Mouse (Mus musculus) stomach, embryonic 16.5 days (tissue): Measurements from ENCODE around the gene Hsd17b2. TPM values are rescaled to one million over a fixed set of nuclear protein-coding genes. Genes with fewer than 3 reads are reported as not detected.
A peak's percentile ranks its signal among the peaks of the same experiment; 100 is the strongest.

Experiments used
- ATAC-seq: fragments of 200-750 bp; cut with Nextera tagmentation; 2 replicates; pipeline ENCODE4 v1.8.0; 2017; ENCODE audit warnings: moderate number of reproducible peaks, moderate TSS enrichment; ENCODE audit not compliant: insufficient read depth, low FRiP score
- H3K27ac ChIP-seq: fragments of 300-500 bp; sonication (generic); 2 replicates; pipeline ENCODE4 v1.5.1; 2014; ENCODE audit warnings: low read length
- H3K27me3 ChIP-seq: fragments of 300-500 bp; sonication (generic); 2 replicates; pipeline ENCODE4 v1.6.1; 2014; ENCODE audit warnings: low read length, control low read depth, mixed read lengths; ENCODE audit not compliant: control insufficient read depth, insufficient read depth
- H3K36me3 ChIP-seq: fragments of 300-500 bp; sonication (generic); 2 replicates; pipeline ENCODE4 v1.6.1; 2014; ENCODE audit warnings: low read length; ENCODE audit not compliant: control insufficient read depth, insufficient read depth
- H3K4me1 ChIP-seq: fragments of 300-500 bp; sonication (generic); 2 replicates; pipeline ENCODE4 v1.6.1; 2014; ENCODE audit warnings: low read length, control low read depth, mixed read lengths; ENCODE audit not compliant: control insufficient read depth, insufficient read depth
- H3K4me2 ChIP-seq: fragments of 300-500 bp; sonication (generic); 2 replicates; pipeline ENCODE4 v1.6.1; 2014; ENCODE audit warnings: low read depth, low read length, mixed read lengths
- H3K4me3 ChIP-seq: fragments of 300-500 bp; sonication (generic); replicated peaks from 2 replicates; pipeline ENCODE4 v1.5.1; 2014; ENCODE audit warnings: mild to moderate bottlenecking, low read length
- H3K9ac ChIP-seq: fragments of 300-500 bp; sonication (generic); 2 replicates; pipeline ENCODE4 v1.6.1; 2014; ENCODE audit warnings: low read length
- H3K9me3 ChIP-seq: fragments of 300-500 bp; sonication (generic); replicated peaks from 2 replicates; pipeline ENCODE4 v1.6.1; 2016; ENCODE audit warnings: low read length, control low read depth; ENCODE audit not compliant: control insufficient read depth
- WGBS: fragments of 180-500 bp; shearing (Covaris S2); extraction: QIAGEN DNeasy Blood & Tissue Kit; methylation state at CpG from one replicate; pipeline ENCODE4 v1.1.7; 2014; 5-methylcytosine and 5-hydroxymethylcytosine counted together
- polyA plus RNA-seq: library from polyadenylated mRNA; unstranded; fragments of >200 nt; fragmentation: Nextera tagmentation; extraction: Ambion mirVana; gene quantifications from 2 replicates; pipeline ENCODE4 v1.2.1, GENCODE M21; 2015

Hsd17b2 gene
- polyA plus RNA-seq, 1 experiment from 2014 or later, result 34.3 TPM

DNA sequence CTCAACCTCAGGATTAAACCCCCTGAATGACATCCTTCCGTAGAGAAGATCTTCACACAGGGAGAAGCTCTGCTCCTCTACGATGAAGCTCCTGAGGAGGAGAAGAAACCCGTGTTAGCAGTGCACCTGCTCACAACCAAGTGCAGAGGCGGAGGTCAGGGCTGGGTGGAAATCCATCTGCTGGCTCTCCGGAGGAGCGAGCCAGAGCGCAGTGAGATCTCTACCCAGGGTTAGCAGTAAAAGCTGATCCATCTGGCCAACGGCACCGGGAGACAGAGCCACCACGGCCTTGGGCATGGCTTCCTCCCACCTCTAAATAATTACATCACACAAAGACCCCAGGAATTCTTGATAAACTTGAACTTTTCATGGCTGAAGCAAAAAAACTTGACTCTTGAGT lies 92.9 kb downstream of the Hsd17b2 start:
- Histone ChIP-seq H3K4me2 (no peak overlapping the region), H3K27ac (no peak overlapping the region), H3K4me3 (no peak overlapping the region), H3K9me3 (no peaks in the 10 kb centered on the region), H3K36me3 (peaks cover 37% of the 10 kb centered on the region; the same call in 1 of the 2 replicates), H3K4me1 (no peaks in the 10 kb centered on the region), H3K27me3 (no peaks in the 10 kb centered on the region), H3K9ac (no peak overlapping the region)
- 85% methylated on average over 10 of the region's 10 CpGs for WGBS
- ATAC-seq, result no peak

GRCm38 (mm10) chr8:117796464-117796863 lies 94.8 kb downstream of the Hsd17b2 start:
- Histone ChIP-seq H3K4me1 (peaks cover 13% of the 10 kb centered on the region), H3K27ac (no peak overlapping the region), H3K27me3 (no peaks in the 10 kb centered on the region), H3K4me2 (no peak overlapping the region), H3K9me3 (no peaks in the 10 kb centered on the region), H3K36me3 (peaks cover 31% of the 10 kb centered on the region; the same call in 1 of the 2 replicates), H3K4me3 (no peak overlapping the region), H3K9ac (no peak overlapping the region)
- ATAC-seq, result no peak
- WGBS, result 84% methylated on average over 15 of the region's 15 CpGs

GRCm38 (mm10) chr8:117798066-117798465 lies 96.4 kb downstream of the Hsd17b2 start:
- 92% methylated on average over 2 of the region's 2 CpGs for WGBS
- Histone ChIP-seq H3K36me3 (peaks cover 27% of the 10 kb centered on the region; the same call in 1 of the 2 replicates), H3K4me2 (no peak overlapping the region), H3K4me1 (peaks cover 15% of the 10 kb centered on the region), H3K9ac (no peak overlapping the region), H3K9me3 (no peaks in the 10 kb centered on the region), H3K27ac (no peak overlapping the region), H3K27me3 (no peaks in the 10 kb centered on the region), H3K4me3 (no peak overlapping the region)
- ATAC-seq, result no peak

GRCm38 (mm10) chr8:117801443-117802298 lies 100.0 kb downstream of the Hsd17b2 start, which contains the start of gene Mphosph6:
Gene Mphosph6, minus strand, starts transcription at chr8:117801943.
- H3K27me3 ChIP-seq, result no peaks in the 10 kb centered on the region
- peaks cover 15% of the 10 kb centered on the region for H3K4me1 ChIP-seq
- peak within 1 kb of the TSS; percentile 92 for H3K4me3 ChIP-seq
- H3K4me2 ChIP-seq, result peak within 1 kb of the TSS; percentile 65
- peak; percentile 98 for ATAC-seq
- H3K9me3 ChIP-seq, result no peaks in the 10 kb centered on the region
- peak within 1 kb of the TSS; percentile 92 for H3K9ac ChIP-seq
- WGBS, result under 1% methylated on average over 65 of the region's 65 CpGs
- H3K36me3 ChIP-seq, result peaks cover 13% of the 10 kb centered on the region; the same call in 1 of the 2 replicates
- peak within 1 kb of the TSS; percentile 94 for H3K27ac ChIP-seq

GRCm38 (mm10) chr8:117802299-117802689 lies 100.6 kb downstream of the Hsd17b2 start:
- peak overlapping the region; percentile 58 for H3K4me2 ChIP-seq
- H3K9me3 ChIP-seq, result no peaks in the 10 kb centered on the region
- peaks cover 10% of the 10 kb centered on the region; the same call in 1 of the 2 replicates for H3K36me3 ChIP-seq
- H3K4me3 ChIP-seq, result peak overlapping the region; percentile 92
- no peaks in the 10 kb centered on the region for H3K27me3 ChIP-seq
- under 1% methylated on average over 11 of the region's 11 CpGs for WGBS
- ATAC-seq, result peak; percentile 48; the same call in 1 of the 2 replicates
- peak overlapping the region; percentile 74 for H3K9ac ChIP-seq
- H3K27ac ChIP-seq, result peak overlapping the region; percentile 94
- H3K4me1 ChIP-seq, result peaks cover 15% of the 10 kb centered on the region

GRCm38 (mm10) chr8:117805419-117805818 lies 103.7 kb downstream of the Hsd17b2 start:
- Histone ChIP-seq H3K27ac (peak overlapping the region; percentile 74), H3K4me1 (peaks cover 8% of the 10 kb centered on the region), H3K4me3 (no peak overlapping the region), H3K4me2 (no peak overlapping the region), H3K27me3 (no peaks in the 10 kb centered on the region), H3K9me3 (no peaks in the 10 kb centered on the region), H3K36me3 (no peaks in the 10 kb centered on the region), H3K9ac (no peak overlapping the region)
- 46% methylated on average over 5 of the region's 5 CpGs for WGBS
- peak; percentile 33; the same call in 1 of the 2 replicates for ATAC-seq

Other genes with a start within 250 kb of the Hsd17b2 start
- 4.6 and 5.2 TPM in 2 replicates for gene Plcg2, start 203.6 kb upstream of the Hsd17b2 start, polyA plus RNA-seq
- gene Sdr42e1, start 28.2 kb upstream of the Hsd17b2 start, polyA plus RNA-seq, result 14.0 and 18.1 TPM in 2 replicates
- gene Mphosph6, start 100.0 kb downstream of the Hsd17b2 start, polyA plus RNA-seq, result 54.4 and 60.9 TPM in 2 replicates